Mouse (Mus musculus) forebrain, embryonic 16.5 days (tissue): ENCODE measurements around the gene Dusp16. TPM values are rescaled to one million over a fixed set of nuclear protein-coding genes. Genes with fewer than 3 reads are reported as not detected.

Experiments used
- ATAC-seq: fragments of 200-750 bp; cut with Nextera tagmentation; 2 replicates; pipeline ENCODE4 v1.8.0; 2017; ENCODE audit warnings: mild to moderate bottlenecking, moderate library complexity
- H3K27ac ChIP-seq: fragments of 300-500 bp; sonication (generic); 2 replicates; pipeline ENCODE4 v1.5.1; 2014; ENCODE audit warnings: low read length, control low read depth
- H3K27me3 ChIP-seq: fragments of 300-500 bp; sonication (generic); replicated peaks from 2 replicates; pipeline ENCODE4 v1.6.1; 2014; ENCODE audit warnings: low read length; ENCODE audit not compliant: control insufficient read depth, insufficient read depth
- H3K36me3 ChIP-seq: fragments of 300-500 bp; sonication (generic); 2 replicates; pipeline ENCODE4 v1.6.1; 2014; ENCODE audit not compliant: control insufficient read depth, insufficient read depth
- H3K4me1 ChIP-seq: fragments of 300-500 bp; sonication (generic); replicated peaks from 2 replicates; pipeline ENCODE4 v1.6.1; 2014; ENCODE audit warnings: low read length; ENCODE audit not compliant: control insufficient read depth, insufficient read depth
- H3K4me2 ChIP-seq: fragments of 300-500 bp; sonication (generic); 2 replicates; pipeline ENCODE4 v1.6.1; 2014; ENCODE audit warnings: mild to moderate bottlenecking, low read length, control low read depth
- H3K4me3 ChIP-seq: fragments of 300-500 bp; sonication (generic); replicated peaks from 2 replicates; pipeline ENCODE4 v1.5.1; 2014; ENCODE audit warnings: mild to moderate bottlenecking, low read length, control low read depth
- H3K9ac ChIP-seq: fragments of 300-500 bp; sonication (generic); replicated peaks from 2 replicates; pipeline ENCODE4 v1.6.1; 2014; ENCODE audit warnings: low read depth, low read length, control low read depth
- H3K9me3 ChIP-seq: fragments of 300-500 bp; sonication (generic); 2 replicates; pipeline ENCODE4 v1.6.1; 2016; ENCODE audit warnings: low read length; ENCODE audit not compliant: control insufficient read depth
- WGBS: fragments of 180-500 bp; shearing (Covaris S2); extraction: QIAGEN DNeasy Blood & Tissue Kit; methylation state at CpG from one replicate; pipeline ENCODE4 v1.1.7; 2014; 5-methylcytosine and 5-hydroxymethylcytosine counted together
- polyA plus RNA-seq: library from polyadenylated mRNA; unstranded; fragments of >200 nt; fragmentation: Nextera tagmentation; extraction: Ambion mirVana; gene quantifications from 2 replicates; pipeline ENCODE4 v1.2.1, GENCODE M21; 2015

Dusp16 gene
- polyA plus RNA-seq, 1 experiment from 2014 or later = 7.0 TPM

- Histone ChIP-seq H3K4me2 (no peak overlapping the region), H3K9me3 (no peaks in the 10 kb centered on the region), H3K4me1 (no peaks in the 10 kb centered on the region), H3K27ac (no peak overlapping the region), H3K27me3 (no peaks in the 10 kb centered on the region), H3K36me3 (no peaks in the 10 kb centered on the region), H3K4me3 (no peak overlapping the region), H3K9ac (no peak overlapping the region)
- no peak for ATAC-seq
- WGBS = 89% methylated on average over 5 of the region's 5 CpGs
These were observed 40.4 kb downstream of the Dusp16 start for GRCm38 (mm10) chr6:134751883-134752647.

GRCm38 (mm10) chr6:134751087-134751486, 41.3 kb downstream of the Dusp16 start:
- H3K4me2 ChIP-seq = no peak overlapping the region
- H3K4me3 ChIP-seq = no peak overlapping the region
- H3K4me1 ChIP-seq = no peaks in the 10 kb centered on the region
- no peak for ATAC-seq
- no peak overlapping the region for H3K9ac ChIP-seq
- WGBS = 97% methylated on average over 4 of the region's 4 CpGs
- H3K36me3 ChIP-seq = no peaks in the 10 kb centered on the region
- no peaks in the 10 kb centered on the region for H3K27me3 ChIP-seq
- H3K27ac ChIP-seq = no peak overlapping the region
- H3K9me3 ChIP-seq = no peaks in the 10 kb centered on the region

GRCm38 (mm10) chr6:134748126-134748525, 44.3 kb downstream of the Dusp16 start:
- Histone ChIP-seq H3K4me3 (no peak overlapping the region), H3K4me2 (no peak overlapping the region), H3K4me1 (no peaks in the 10 kb centered on the region), H3K36me3 (no peaks in the 10 kb centered on the region), H3K27ac (no peak overlapping the region), H3K9ac (no peak overlapping the region), H3K27me3 (no peaks in the 10 kb centered on the region), H3K9me3 (no peaks in the 10 kb centered on the region)
- no peak for ATAC-seq
- WGBS = 81% methylated on average over 3 of the region's 3 CpGs

GRCm38 (mm10) chr6:134745876-134746275, 46.5 kb downstream of the Dusp16 start:
- Histone ChIP-seq H3K4me1 (no peaks in the 10 kb centered on the region), H3K4me3 (no peak overlapping the region), H3K4me2 (no peak overlapping the region), H3K36me3 (no peaks in the 10 kb centered on the region), H3K9ac (no peak overlapping the region), H3K27ac (no peak overlapping the region), H3K27me3 (no peaks in the 10 kb centered on the region), H3K9me3 (no peaks in the 10 kb centered on the region)
- no peak for ATAC-seq
- 92% methylated on average over 7 of the region's 7 CpGs for WGBS

GRCm38 (mm10) chr6:134743568-134743967, 48.9 kb downstream of the Dusp16 start:
- no peaks in the 10 kb centered on the region for H3K9me3 ChIP-seq
- H3K27ac ChIP-seq = no peak overlapping the region
- no peak overlapping the region for H3K4me2 ChIP-seq
- no peak overlapping the region for H3K4me3 ChIP-seq
- ATAC-seq = no peak
- H3K4me1 ChIP-seq = no peaks in the 10 kb centered on the region
- no peaks in the 10 kb centered on the region for H3K27me3 ChIP-seq
- H3K9ac ChIP-seq = no peak overlapping the region
- peaks cover 4% of the 10 kb centered on the region; the same call in 1 of the 2 replicates for H3K36me3 ChIP-seq

GRCm38 (mm10) chr6:134736853-134737252, 55.6 kb downstream of the Dusp16 start:
- Histone ChIP-seq H3K9ac (no peak overlapping the region), H3K36me3 (peaks cover 5% of the 10 kb centered on the region; the same call in 1 of the 2 replicates), H3K4me1 (no peaks in the 10 kb centered on the region), H3K4me3 (no peak overlapping the region), H3K27me3 (no peaks in the 10 kb centered on the region), H3K4me2 (no peak overlapping the region), H3K27ac (no peak overlapping the region), H3K9me3 (no peaks in the 10 kb centered on the region)
- ATAC-seq = no peak
- WGBS = 80% methylated on average over 3 of the region's 3 CpGs

- no peaks in the 10 kb centered on the region for H3K27me3 ChIP-seq
- no peak overlapping the region for H3K4me3 ChIP-seq
- no peaks in the 10 kb centered on the region for H3K4me1 ChIP-seq
- H3K9me3 ChIP-seq = no peaks in the 10 kb centered on the region
- no peak for ATAC-seq
- no peak overlapping the region for H3K9ac ChIP-seq
- no peak overlapping the region for H3K27ac ChIP-seq
- WGBS = 53% methylated on average over 5 of the region's 5 CpGs
- H3K4me2 ChIP-seq = no peak overlapping the region
- peaks cover 2% of the 10 kb centered on the region; the same call in 1 of the 2 replicates for H3K36me3 ChIP-seq
These were observed 58.6 kb downstream of the Dusp16 start for GRCm38 (mm10) chr6:134733800-134734221.

- no peak overlapping the region for H3K4me3 ChIP-seq
- ATAC-seq = no peak
- WGBS = 94% methylated on average over 8 of the region's 8 CpGs
- H3K9me3 ChIP-seq = no peaks in the 10 kb centered on the region
- H3K4me2 ChIP-seq = no peak overlapping the region
- no peaks in the 10 kb centered on the region for H3K36me3 ChIP-seq
- no peak overlapping the region for H3K27ac ChIP-seq
- H3K9ac ChIP-seq = no peak overlapping the region
- no peaks in the 10 kb centered on the region for H3K27me3 ChIP-seq
- H3K4me1 ChIP-seq = no peaks in the 10 kb centered on the region
These were observed 59.6 kb downstream of the Dusp16 start for GRCm38 (mm10) chr6:134732813-134733212.

- Histone ChIP-seq H3K4me2 (no peak overlapping the region), H3K9me3 (no peaks in the 10 kb centered on the region), H3K9ac (no peak overlapping the region), H3K4me1 (no peaks in the 10 kb centered on the region), H3K27me3 (no peaks in the 10 kb centered on the region), H3K36me3 (no peaks in the 10 kb centered on the region), H3K27ac (no peak overlapping the region), H3K4me3 (no peak overlapping the region)
- ATAC-seq = no peak
- 93% methylated on average over 3 of the region's 3 CpGs for WGBS
These were observed 61.4 kb downstream of the Dusp16 start for GRCm38 (mm10) chr6:134730978-134731377.

- no peak overlapping the region for H3K9ac ChIP-seq
- peaks cover 3% of the 10 kb centered on the region; the same call in 1 of the 2 replicates for H3K4me1 ChIP-seq
- H3K4me2 ChIP-seq = no peak overlapping the region
- H3K4me3 ChIP-seq = no peak overlapping the region
- no peak for ATAC-seq
- no peaks in the 10 kb centered on the region for H3K27me3 ChIP-seq
- H3K27ac ChIP-seq = no peak overlapping the region
- H3K36me3 ChIP-seq = no peaks in the 10 kb centered on the region
- H3K9me3 ChIP-seq = no peaks in the 10 kb centered on the region
These were observed 67.0 kb downstream of the Dusp16 start for GRCm38 (mm10) chr6:134725406-134725805.
